Mouse (Mus musculus): ENCODE data around the gene Reln. TPM values are rescaled to one million over a fixed set of nuclear protein-coding genes. Genes with fewer than 3 reads are reported as not detected.

Reln gene
- total RNA-seq, 2 experiments from 2014 or later = 272 to 308 TPM

DNA sequence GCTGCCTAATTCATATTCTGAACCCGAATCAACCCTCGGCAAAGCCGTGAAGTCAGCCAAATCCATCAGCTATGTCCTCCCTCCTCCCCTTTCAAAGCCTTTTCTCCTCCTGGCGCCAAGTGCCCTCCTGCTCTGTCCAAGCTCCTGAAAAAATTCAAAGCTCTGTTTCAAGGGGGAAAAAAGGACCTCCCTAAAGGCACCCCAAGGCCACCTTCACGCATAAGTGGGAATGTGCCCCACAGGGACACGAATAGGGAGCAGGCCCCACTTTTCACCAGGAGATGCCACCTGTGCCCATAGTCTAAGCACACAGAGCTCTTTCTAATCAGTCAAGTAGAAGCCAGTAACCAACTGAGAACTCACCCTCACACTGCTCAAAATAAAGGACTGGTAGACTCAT lies 96.7 kb downstream of the Reln start:
- no peak for ATAC-seq (replicated peaks; ENCODE audit: low FRiP score, poor library complexity, severe bottlenecking)

DNA sequence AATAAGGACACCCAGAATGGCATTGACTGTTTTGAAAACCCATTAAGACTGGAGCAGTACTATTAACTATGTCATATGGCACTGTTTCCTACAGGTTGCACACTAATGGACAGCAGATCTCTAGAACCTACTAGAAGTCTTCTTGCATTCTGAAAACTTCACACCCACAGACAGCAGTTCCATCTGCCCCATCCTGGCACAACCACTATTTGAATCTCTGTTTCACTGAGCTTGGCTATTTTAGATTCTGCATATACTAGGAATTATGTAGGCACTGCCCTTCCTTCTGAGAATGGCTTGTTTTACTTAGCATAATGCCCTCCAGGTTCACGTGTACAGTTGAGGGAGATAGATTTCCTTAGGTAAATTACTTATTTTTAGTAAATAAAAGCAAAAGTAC lies 99.4 kb downstream of the Reln start:
- no peak for ATAC-seq (replicated peaks; ENCODE audit: low FRiP score, poor library complexity, severe bottlenecking)

DNA sequence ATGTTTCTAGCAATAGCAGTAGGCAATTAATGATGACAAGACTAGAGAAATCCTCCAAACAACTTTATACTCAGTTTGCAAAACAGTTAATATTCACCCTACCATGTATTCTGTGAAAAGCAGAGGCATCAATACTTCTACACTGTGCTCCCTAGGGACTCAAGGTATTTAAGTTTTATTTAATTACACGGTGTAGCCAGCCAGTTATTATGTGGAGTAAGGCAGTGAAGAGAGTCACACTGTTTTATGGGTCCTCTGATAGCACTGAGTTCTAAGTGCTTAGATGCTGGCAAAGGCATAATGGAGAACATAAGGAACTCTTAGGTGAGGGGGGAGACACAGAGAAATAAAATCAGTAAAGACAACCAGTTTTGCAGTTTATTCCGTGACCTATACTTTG lies 101.0 kb downstream of the Reln start:
- ATAC-seq (replicated peaks; ENCODE audit: low FRiP score, poor library complexity, severe bottlenecking) = no peak

DNA sequence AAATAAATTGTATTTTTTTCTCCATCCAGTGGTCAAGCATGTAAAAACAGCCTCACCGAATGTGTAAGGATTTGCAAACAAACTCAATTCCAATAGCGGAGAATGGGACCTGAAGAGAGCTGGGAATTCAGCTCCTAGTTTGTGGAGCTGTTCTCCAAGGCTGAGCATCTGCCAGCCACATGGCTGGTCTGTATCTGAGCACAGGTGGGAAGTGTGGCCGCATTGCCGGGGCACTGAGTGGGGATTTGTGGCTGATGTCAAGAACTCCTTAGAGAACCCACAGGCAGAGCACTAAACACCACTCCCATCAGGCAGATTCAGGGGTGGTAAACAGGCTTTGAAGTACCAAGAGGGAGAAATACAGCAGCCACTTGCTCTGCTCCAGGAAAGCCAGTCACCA lies 102.9 kb downstream of the Reln start:
- no peak for ATAC-seq (replicated peaks; ENCODE audit: low FRiP score, poor library complexity, severe bottlenecking)

DNA sequence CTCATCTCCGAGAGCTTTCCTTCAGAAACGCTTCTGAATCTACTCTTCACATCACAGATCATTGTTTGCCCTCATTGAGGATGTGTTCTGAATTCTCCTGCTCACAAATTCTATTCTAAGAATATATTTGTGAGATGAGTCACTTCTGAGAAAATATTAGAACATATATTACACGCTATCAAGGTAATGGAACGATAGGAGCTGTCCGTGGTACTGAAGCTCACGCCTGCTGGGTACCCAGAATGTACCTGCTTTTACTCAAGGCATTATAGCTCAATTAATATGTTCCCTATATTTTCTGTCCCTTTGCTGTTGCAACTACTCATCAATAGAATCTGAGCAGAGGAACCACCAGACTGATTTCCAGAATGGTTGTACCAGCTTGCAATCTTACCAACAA lies 107.7 kb downstream of the Reln start:
- no peak for ATAC-seq (replicated peaks; ENCODE audit: low FRiP score, poor library complexity, severe bottlenecking)

DNA sequence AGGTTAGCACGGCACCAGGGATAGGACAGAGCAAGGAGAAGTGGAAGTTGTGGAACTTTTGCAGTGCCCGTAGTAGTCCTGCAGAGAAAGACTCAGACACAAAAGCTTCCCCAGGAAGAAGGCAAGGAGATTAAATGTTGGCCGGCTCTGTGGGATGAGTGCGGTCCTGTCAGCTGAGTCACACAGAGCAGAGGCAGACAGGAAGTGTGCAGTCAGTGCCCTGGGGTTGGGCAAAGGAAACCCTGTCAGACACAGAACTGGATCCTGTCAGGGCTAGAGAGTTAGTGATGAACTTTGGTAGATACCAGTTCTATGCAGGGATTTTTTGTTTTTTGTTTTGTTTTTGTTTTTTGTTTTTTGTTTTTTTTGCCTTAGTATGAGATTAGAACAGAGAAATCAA lies 120.0 kb downstream of the Reln start:
- no peak for ATAC-seq (replicated peaks; ENCODE audit: low FRiP score, poor library complexity, severe bottlenecking)

DNA sequence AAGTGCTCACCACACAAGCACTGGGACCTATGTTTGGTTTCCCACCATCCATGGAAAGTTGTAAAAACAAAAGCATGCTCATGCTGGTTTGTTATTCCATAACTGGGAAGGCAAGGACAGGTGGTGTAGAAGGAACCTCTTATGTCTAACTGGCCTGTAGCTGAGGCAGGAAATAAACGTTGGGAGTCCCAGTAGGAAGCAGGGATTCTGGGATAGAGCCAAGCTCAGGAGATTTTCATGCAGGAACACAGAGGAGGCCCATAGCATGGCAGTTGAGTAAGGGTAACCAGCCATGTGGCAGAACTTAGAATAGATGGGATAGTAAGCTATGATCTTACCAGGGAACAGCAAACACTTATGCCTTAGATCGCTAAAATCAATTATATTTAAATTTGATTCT lies 120.6 kb downstream of the Reln start:
- ATAC-seq (replicated peaks; ENCODE audit: low FRiP score, poor library complexity, severe bottlenecking) = no peak

DNA sequence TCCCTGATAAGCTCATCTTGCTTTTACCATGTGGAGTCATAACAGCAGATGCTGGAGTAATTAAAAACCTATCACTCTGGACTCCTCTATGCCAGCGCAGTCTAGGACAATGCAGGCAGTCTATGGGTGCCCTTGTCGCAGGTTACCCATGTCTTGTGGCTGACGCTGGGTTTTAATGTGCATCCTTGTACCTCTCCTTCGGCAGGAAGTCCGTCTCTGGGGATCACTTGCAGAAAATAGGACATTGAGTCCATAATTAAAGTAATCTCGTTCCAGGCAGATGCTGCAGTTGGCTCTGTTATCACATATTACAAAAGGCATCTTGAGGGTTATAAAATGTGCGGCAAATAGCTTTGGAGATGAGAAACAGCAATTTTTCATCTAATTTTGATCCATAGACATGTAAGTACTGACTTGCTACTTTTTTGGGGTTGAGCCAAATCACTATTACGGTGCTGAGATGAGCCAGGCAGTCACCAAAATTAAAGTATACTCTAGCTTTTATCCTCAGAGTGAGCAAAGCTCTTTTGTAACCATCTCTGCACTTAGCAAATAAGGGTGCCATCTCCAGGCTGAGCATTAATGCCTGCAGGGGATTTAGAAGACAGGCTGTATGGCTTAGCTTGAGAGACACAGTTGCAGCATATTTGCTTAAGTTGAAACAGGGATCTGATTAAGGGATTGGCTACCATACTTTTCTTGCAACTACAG lies 136.0 kb downstream of the Reln start:
- no peak for ATAC-seq (replicated peaks; ENCODE audit: low FRiP score, poor library complexity, severe bottlenecking)

DNA sequence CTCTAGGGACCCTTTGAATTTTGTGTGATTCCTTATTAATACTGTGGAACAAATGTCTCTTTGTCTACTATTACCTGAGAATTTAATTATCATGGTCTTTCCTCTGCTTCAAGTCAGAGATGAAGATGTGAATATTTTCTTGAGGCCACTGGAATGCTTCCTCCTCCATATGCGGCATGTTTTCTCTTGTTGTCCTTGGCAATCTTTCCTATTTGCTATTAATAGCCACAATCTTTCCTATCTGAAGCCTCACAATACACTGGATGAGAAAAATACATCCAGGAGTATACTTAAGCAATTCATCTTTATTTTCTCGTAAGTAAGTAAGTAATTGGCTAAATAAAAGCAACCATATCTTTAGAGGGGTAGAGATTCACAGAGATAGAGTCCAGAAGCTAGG lies 146.6 kb downstream of the Reln start:
- ATAC-seq (replicated peaks; ENCODE audit: low FRiP score, poor library complexity, severe bottlenecking) = no peak

DNA sequence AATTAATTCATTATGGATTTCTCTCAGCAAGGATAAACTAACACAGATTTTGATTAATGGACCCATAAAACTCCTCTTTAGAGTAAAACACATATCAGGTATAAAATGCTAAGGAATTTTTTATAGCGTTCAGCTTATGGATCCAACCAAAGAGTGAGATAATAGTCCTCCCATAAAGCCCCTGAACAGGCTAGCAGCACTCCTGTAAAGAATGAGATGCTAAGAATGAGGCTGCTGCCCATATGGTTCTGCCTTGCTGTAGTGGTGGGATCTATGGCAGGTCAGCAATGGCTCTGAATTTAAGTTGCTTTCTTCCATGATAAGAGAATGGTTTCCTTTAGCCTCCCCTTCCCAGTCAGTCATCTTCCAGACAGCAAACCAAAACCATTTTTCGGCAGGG lies 147.6 kb downstream of the Reln start:
- no peak for ATAC-seq (replicated peaks; ENCODE audit: low FRiP score, poor library complexity, severe bottlenecking)

DNA sequence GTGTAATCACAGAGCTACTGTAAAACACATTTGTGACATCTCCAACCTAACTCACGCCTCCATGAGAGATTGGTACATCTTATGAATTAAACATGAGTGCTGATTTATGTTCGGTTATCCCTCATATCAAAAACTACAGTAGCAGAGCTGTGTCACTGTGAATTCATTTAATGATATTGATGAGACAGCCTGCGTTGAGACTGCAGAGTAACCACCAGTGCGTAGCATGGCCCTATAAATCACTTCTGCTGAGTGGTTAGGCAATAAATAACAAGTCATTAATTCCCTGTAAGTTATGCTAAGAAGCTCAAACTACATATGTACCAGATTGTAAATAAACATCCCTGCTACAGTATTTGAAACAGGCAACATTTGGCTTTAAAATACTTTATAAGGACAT lies 148.0 kb downstream of the Reln start:
- ATAC-seq (replicated peaks; ENCODE audit: low FRiP score, poor library complexity, severe bottlenecking) = no peak

DNA sequence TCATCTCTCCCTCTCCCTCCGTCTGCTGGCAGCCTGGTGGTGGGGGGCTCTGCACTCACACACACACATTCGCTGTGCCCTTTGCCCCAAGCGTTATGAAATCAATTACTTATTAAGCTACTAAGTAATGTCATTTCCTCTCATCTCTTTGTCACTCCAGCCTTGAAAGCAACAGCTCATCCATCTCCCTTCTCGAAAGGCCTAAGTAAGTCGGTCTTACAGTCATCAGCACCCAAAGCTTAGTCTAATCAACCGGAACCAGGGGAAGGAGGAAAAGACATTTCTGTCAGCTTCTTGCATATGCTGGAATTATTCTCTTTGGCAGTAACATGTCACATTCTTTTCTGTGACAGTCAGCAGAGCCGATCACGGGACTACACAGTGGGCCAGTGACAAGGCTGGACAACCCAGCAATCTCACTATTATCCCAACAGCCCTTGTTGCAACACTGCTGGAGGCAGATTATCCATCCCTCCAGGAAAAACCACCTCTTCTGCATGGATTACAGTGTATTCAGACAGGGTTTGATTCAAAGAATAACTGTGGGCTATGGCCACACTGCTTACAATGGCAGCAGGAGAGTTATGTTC lies 149.1 kb downstream of the Reln start:
- no peak for ATAC-seq (replicated peaks; ENCODE audit: low FRiP score, poor library complexity, severe bottlenecking)

DNA sequence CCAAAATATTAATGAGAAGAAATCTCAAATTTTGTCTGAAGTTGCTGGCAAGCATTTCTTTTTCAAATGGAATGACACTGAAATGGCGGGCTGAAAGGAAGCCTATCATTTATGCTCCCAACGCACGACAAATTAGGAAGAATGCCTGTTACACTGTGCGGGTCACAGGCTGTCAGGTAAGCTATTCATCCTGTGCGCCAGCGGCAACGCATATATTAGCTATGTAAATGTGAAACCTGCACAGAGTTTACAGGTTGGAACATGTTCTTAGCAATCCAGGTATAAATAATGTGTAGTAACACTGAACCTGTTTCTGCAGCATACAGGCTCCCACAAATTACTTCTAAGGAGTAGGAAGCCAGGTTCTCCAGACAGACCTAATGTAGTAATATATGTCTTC lies 152.7 kb downstream of the Reln start:
- no peak for ATAC-seq (replicated peaks; ENCODE audit: low FRiP score, poor library complexity, severe bottlenecking)

DNA sequence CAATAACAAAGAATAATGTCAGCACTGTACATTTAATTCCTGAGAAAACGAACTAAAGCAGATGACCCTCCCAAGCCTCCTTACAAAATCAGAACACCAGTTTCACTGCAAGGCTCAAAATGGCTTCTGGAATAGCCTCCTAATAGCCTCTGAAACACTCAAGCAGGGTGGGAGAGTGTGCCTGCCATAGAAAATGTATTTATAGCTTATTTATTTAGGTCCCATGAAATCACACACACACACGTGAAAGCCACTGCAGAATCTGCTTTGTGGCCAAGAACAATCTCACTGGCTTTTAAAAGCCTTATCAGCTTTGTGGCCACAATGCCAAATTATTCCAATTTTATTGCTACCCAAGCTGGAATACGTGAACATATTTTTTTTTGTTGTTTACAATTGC lies 154.2 kb downstream of the Reln start:
- ATAC-seq (replicated peaks; ENCODE audit: low FRiP score, poor library complexity, severe bottlenecking) = no peak

DNA sequence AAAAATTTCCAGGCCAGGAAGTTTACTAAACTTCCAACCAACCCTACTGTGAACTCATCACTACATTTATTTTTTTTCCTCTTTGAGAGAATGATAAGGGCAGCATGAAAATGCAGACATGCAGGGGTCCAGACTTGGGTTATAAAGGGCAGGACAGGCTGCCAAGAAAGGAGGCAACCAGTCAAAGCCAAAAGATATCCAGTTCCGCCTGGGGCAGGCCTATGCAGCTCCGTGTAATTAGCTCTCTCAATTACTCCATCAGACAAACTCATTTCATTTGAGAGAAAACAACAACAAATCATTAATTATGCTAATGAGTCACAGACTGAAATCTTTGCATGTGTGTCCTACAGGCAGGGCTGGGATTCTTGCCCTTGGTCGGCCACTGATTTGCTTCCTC lies 156.9 kb downstream of the Reln start:
- ATAC-seq (replicated peaks; ENCODE audit: low FRiP score, poor library complexity, severe bottlenecking) = no peak

DNA sequence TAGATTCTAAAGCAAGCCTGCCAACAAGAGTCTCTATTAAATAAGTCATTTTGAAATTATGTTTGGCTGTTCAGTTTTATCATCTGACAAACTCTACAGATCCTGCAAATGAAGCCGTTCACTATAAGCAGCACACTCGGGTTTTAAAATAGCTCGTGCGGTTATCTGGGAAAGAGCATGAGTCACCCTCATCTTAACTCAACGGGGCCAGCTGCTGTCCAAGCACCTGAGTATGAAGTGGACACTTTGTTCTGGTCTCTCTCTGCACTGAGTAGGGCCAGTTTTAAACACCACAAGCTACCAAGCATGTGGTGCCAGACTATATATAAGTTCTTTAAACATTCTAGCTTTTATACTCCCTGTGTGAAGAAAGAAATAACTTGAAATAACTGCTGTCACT lies 168.0 kb downstream of the Reln start:
- ATAC-seq (replicated peaks; ENCODE audit: low FRiP score, poor library complexity, severe bottlenecking) = no peak

DNA sequence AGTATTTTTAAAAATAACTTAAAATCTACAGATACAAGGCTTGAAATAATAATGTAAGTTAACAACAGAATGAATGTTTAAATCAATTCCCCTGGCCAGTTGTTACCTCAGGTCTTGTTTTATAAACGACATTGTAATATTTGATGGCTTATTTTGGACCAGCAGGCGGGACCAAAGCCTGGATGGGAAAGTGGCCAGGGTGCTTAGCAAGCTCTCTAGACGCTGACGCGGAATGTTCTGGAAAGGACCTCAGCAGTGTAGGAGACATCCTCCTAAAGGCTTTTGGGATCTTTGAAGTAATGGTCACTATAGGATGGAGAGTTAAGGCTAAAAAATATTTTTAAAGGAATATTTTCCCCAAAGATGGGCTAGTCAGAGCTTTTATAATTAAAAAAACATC lies 173.2 kb downstream of the Reln start:
- no peak for ATAC-seq (replicated peaks; ENCODE audit: low FRiP score, poor library complexity, severe bottlenecking)

DNA sequence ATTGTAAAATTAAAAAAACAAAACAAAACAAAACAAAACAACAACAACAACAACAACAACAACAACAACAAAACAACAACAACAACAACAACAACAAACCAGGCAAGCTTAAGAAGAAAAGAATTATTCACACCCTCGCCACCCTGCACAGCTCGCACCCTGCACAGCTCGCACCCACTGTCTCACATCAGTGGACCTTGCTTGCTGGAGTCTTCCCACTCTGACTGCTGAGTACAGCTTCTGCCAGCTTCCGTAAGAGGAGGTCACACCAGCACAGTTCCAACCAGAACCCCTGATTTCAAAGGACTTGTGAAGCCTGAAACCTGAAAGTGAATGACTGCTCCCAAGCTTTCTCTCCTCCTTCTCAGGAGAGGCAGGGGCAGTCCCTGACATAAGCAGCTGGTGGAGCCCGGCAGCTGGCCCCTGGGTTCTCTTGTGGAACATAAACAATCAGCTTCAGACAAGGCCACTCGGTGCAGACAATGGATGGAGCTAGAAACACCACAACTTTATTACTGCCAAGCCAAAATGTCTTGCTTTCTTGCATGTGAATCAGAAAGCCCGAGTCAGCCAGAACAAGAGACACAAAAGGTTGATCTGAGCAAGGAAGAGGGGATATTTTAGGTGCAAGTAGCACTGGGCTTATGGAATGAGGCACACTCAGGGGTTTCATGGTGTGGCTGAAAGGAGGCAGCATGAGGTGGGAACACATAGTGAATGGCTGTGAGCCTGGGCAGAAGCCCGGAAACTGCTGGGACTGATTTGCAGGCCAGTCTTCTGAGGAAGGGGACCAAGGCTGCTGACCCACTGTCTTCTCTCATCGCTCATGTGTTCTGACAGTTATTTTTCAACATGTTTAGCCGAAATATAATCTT lies 180.2 kb downstream of the Reln start:
- no peak for ATAC-seq (replicated peaks; ENCODE audit: low FRiP score, poor library complexity, severe bottlenecking)

DNA sequence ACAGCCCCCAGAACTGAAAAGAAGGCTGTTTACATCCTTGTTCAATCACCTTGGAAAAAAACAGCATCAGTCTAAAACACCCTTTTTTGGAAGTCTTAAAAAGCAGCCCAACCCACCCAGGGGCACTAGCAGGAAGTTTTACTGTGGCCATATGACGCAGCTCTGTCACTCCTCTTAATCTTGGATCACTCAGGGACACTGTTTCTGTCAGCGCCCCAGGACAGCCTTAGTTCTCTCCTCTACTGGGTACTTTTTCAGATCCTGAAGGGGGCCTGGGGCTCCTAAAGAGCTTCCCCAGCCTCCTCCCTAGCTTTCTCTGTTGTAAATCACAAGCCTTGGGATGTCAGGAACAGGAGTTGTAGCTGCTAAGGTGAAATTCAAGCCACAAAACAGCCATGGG lies 183.6 kb downstream of the Reln start:
- no peak for ATAC-seq (replicated peaks; ENCODE audit: low FRiP score, poor library complexity, severe bottlenecking)

DNA sequence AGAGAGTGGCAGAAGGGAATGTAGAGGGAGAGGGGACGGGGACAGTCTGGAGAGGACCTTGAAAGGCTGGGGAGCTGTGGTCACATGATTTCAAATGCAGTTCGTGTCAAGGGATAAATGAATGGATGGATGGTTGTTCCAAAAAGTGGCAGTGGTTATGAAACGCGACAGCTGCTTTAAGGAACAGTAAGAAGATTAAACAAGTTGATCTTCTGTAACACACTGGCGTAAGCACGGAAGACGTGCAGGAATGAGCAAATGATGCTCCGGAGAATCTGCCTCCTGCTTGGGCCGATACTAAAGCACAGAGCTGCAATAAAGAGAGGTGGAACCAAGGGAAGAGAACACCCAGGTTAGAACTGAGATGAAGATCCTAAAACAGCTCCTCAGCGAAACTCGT lies 185.7 kb downstream of the Reln start:
- no peak for ATAC-seq (replicated peaks; ENCODE audit: low FRiP score, poor library complexity, severe bottlenecking)

DNA sequence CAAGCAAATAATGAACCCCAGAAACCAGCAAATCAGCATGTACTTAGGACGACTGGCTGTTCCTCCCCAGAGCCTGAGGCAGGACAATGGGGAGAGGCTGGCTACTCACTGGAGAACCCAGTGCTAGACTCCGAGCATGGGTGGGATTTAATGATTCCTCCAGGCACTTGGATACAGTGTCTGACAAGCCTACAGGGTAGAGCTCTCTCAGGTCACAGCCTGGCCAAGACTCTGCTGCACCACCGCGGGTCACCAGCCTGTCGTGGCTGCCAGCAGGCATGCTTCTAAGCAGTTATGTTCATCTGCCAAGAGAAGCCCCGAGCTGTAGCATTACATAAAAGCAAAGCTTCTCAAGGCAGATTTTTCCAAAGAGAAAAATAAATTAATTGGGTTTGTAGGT lies 190.9 kb downstream of the Reln start:
- no peak for ATAC-seq (replicated peaks; ENCODE audit: low FRiP score, poor library complexity, severe bottlenecking)

Data from erythroblast, adult 5-6 weeks (primary cell).